Mouse (Mus musculus) erythroblast, embryonic 14.5 days (primary cell): ENCODE data around the gene Cux1.

Source experiments
- GATA1 ChIP-seq: IDR thresholded peaks from 2 replicates; pipeline ENCODE4 v1.6.1; 2012; ENCODE audit warnings: low read length, inconsistent platforms, mixed read lengths
- TAL1 ChIP-seq: IDR thresholded peaks from 3 replicates; pipeline ENCODE4 v1.6.1; 2012; ENCODE audit warnings: low read length, inconsistent platforms, mixed read lengths

GRCm38 (mm10) chr5:136213716-136214115, 353.6 kb downstream of the Cux1 start:
- TF ChIP-seq TAL1 = no peak
- no peak for TF ChIP-seq GATA1
